Mouse (Mus musculus) forebrain, embryonic 15.5 days (tissue): ENCODE data around the gene Limd1. TPM values are rescaled to one million over a fixed set of nuclear protein-coding genes. Genes with fewer than 3 reads are reported as not detected.

Experiments
- ATAC-seq: fragments of 200-750 bp; cut with Nextera tagmentation; replicated peaks from 2 replicates; pipeline ENCODE4 v1.8.0; 2017; ENCODE audit warnings: mild to moderate bottlenecking, moderate TSS enrichment, moderate library complexity
- H3K27ac ChIP-seq: fragments of 300-500 bp; sonication (generic); replicated peaks from 2 replicates; pipeline ENCODE4 v1.5.1; 2015; ENCODE audit warnings: mild to moderate bottlenecking, inconsistent platforms
- H3K27me3 ChIP-seq: fragments of 300-500 bp; sonication (generic); 2 replicates; pipeline ENCODE4 v1.6.1; 2015; ENCODE audit warnings: inconsistent platforms
- H3K36me3 ChIP-seq: fragments of 300-500 bp; sonication (generic); 2 replicates; pipeline ENCODE4 v1.6.1; 2015; ENCODE audit warnings: mild to moderate bottlenecking, inconsistent platforms
- H3K4me1 ChIP-seq: fragments of 300-500 bp; sonication (generic); 2 replicates; pipeline ENCODE4 v1.6.1; 2015; ENCODE audit warnings: inconsistent platforms
- H3K4me2 ChIP-seq: fragments of 300-500 bp; sonication (generic); replicated peaks from 2 replicates; pipeline ENCODE4 v1.6.1; 2015; ENCODE audit warnings: mild to moderate bottlenecking, inconsistent platforms
- H3K4me3 ChIP-seq: fragments of 300-500 bp; sonication (generic); 2 replicates; pipeline ENCODE4 v1.5.1; 2015; ENCODE audit warnings: mild to moderate bottlenecking, inconsistent platforms
- H3K9ac ChIP-seq: fragments of 300-500 bp; sonication (generic); replicated peaks from 2 replicates; pipeline ENCODE4 v1.6.1; 2015; ENCODE audit warnings: mild to moderate bottlenecking, inconsistent platforms
- H3K9me3 ChIP-seq: fragments of 300-500 bp; sonication (generic); 2 replicates; pipeline ENCODE4 v1.6.1; 2016; ENCODE audit warnings: inconsistent platforms
- WGBS: fragments of 180-500 bp; shearing (Covaris S2); methylation state at CpG from one replicate; pipeline ENCODE4 v1.1.7; 2015; ENCODE audit warnings: mixed read lengths; 5-methylcytosine and 5-hydroxymethylcytosine counted together
- polyA plus RNA-seq: library from polyadenylated mRNA; unstranded; fragments of >200 nt; fragmentation: Nextera tagmentation; extraction: Ambion mirVana; gene quantifications from 2 replicates; pipeline ENCODE4 v1.2.1, GENCODE M21; 2015

The Limd1 gene
- polyA plus RNA-seq, 1 experiment from 2014 or later, result 18.0 TPM

- WGBS, result 0% methylated on average over 1 of the region's 1 CpGs
These were observed 46.6 kb downstream of the Limd1 start for GRCm38 (mm10) chr9:123525095-123525494.

GRCm38 (mm10) chr9:123526502-123526901, 48.0 kb downstream of the Limd1 start:
- 77% methylated on average over 5 of the region's 5 CpGs for WGBS

More at GRCm38 (mm10) chr9:123525095-123525494, 46.6 kb downstream of the Limd1 start:
- Histone ChIP-seq H3K4me1 (peaks cover 13% of the 10 kb centered on the region), H3K4me2 (no peak overlapping the region), H3K27me3 (no peaks in the 10 kb centered on the region), H3K9ac (no peak overlapping the region), H3K36me3 (no peaks in the 10 kb centered on the region), H3K9me3 (no peaks in the 10 kb centered on the region), H3K27ac (no peak overlapping the region), H3K4me3 (no peak overlapping the region)
- no peak for ATAC-seq

GRCm38 (mm10) chr9:123528087-123528925, 49.8 kb downstream of the Limd1 start:
- no peaks in the 10 kb centered on the region for H3K9me3 ChIP-seq
- 21% methylated on average over 6 of the region's 6 CpGs for WGBS
- ATAC-seq, result no peak
- peak overlapping the region; percentile 94 for H3K27ac ChIP-seq
- H3K9ac ChIP-seq, result peak overlapping the region; percentile 51
- peak overlapping the region; percentile 93 for H3K4me3 ChIP-seq
- no peaks in the 10 kb centered on the region for H3K36me3 ChIP-seq
- no peaks in the 10 kb centered on the region for H3K27me3 ChIP-seq
- peak overlapping the region; percentile 54 for H3K4me2 ChIP-seq
- H3K4me1 ChIP-seq, result peaks cover 35% of the 10 kb centered on the region

More at GRCm38 (mm10) chr9:123526502-123526901, 48.0 kb downstream of the Limd1 start:
- H3K4me2 ChIP-seq, result no peak overlapping the region
- H3K36me3 ChIP-seq, result no peaks in the 10 kb centered on the region
- no peaks in the 10 kb centered on the region for H3K9me3 ChIP-seq
- no peak overlapping the region for H3K27ac ChIP-seq
- no peaks in the 10 kb centered on the region for H3K27me3 ChIP-seq
- no peak overlapping the region for H3K9ac ChIP-seq
- H3K4me1 ChIP-seq, result peaks cover 26% of the 10 kb centered on the region
- no peak for ATAC-seq
- no peak overlapping the region for H3K4me3 ChIP-seq

GRCm38 (mm10) chr9:123528926-123529295, 50.4 kb downstream of the Limd1 start:
- WGBS, result under 1% methylated on average over 17 of the region's 17 CpGs
- peak overlapping the region; percentile 51 for H3K9ac ChIP-seq
- ATAC-seq, result peak; percentile 24
- no peaks in the 10 kb centered on the region for H3K9me3 ChIP-seq
- H3K4me1 ChIP-seq, result peaks cover 35% of the 10 kb centered on the region
- peak overlapping the region; percentile 54 for H3K4me2 ChIP-seq
- peak overlapping the region; percentile 93 for H3K4me3 ChIP-seq
- H3K36me3 ChIP-seq, result no peaks in the 10 kb centered on the region
- no peaks in the 10 kb centered on the region for H3K27me3 ChIP-seq
- H3K27ac ChIP-seq, result peak overlapping the region; percentile 94

- H3K9ac ChIP-seq, result peak within 1 kb of the TSS; percentile 92
- H3K9me3 ChIP-seq, result no peaks in the 10 kb centered on the region
- WGBS, result under 1% methylated on average over 77 of the region's 79 CpGs
- peak within 1 kb of the TSS; percentile 56 for H3K4me2 ChIP-seq
- H3K36me3 ChIP-seq, result no peaks in the 10 kb centered on the region
- ATAC-seq, result peak; percentile 99
- peak within 1 kb of the TSS; percentile 93 for H3K4me3 ChIP-seq
- H3K4me1 ChIP-seq, result peaks cover 35% of the 10 kb centered on the region
- H3K27ac ChIP-seq, result peak within 1 kb of the TSS; percentile 94
- no peaks in the 10 kb centered on the region for H3K27me3 ChIP-seq
These were observed 51.1 kb downstream of the Limd1 start, which contains the start of gene Sacm1l for GRCm38 (mm10) chr9:123529392-123530157. TSS of gene Sacm1l (plus strand) at chr9:123529759.

- Histone ChIP-seq H3K27me3 (no peaks in the 10 kb centered on the region), H3K4me2 (peak overlapping the region; percentile 56), H3K4me1 (peaks cover 31% of the 10 kb centered on the region), H3K9ac (peak overlapping the region; percentile 92), H3K27ac (peak overlapping the region; percentile 94), H3K36me3 (no peaks in the 10 kb centered on the region), H3K4me3 (peak overlapping the region; percentile 93), H3K9me3 (no peaks in the 10 kb centered on the region)
- no peak for ATAC-seq
- WGBS, result under 1% methylated on average over 13 of the region's 13 CpGs
These were observed 51.6 kb downstream of the Limd1 start for GRCm38 (mm10) chr9:123530158-123530475.

- peaks cover 31% of the 10 kb centered on the region for H3K4me1 ChIP-seq
- peak overlapping the region; percentile 94; the same call in 1 of the 2 replicates for H3K27ac ChIP-seq
- peak overlapping the region; percentile 56 for H3K4me2 ChIP-seq
- H3K9me3 ChIP-seq, result no peaks in the 10 kb centered on the region
- WGBS, result 26% methylated on average over 11 of the region's 11 CpGs
- H3K9ac ChIP-seq, result peak overlapping the region; percentile 92
- ATAC-seq, result no peak
- no peaks in the 10 kb centered on the region for H3K27me3 ChIP-seq
- peak overlapping the region; percentile 93 for H3K4me3 ChIP-seq
- H3K36me3 ChIP-seq, result no peaks in the 10 kb centered on the region
These were observed 52.1 kb downstream of the Limd1 start for GRCm38 (mm10) chr9:123530566-123531130.

- Histone ChIP-seq H3K4me3 (peak overlapping the region; percentile 93), H3K27ac (no peak overlapping the region), H3K4me2 (peak overlapping the region; percentile 56), H3K9ac (peak overlapping the region; percentile 92; the same call in 1 of the 2 replicates), H3K9me3 (no peaks in the 10 kb centered on the region), H3K4me1 (peaks cover 31% of the 10 kb centered on the region), H3K36me3 (no peaks in the 10 kb centered on the region), H3K27me3 (no peaks in the 10 kb centered on the region)
- no peak for ATAC-seq
These were observed 52.7 kb downstream of the Limd1 start for GRCm38 (mm10) chr9:123531234-123531633.

- Histone ChIP-seq H3K27me3 (no peaks in the 10 kb centered on the region), H3K4me2 (no peak overlapping the region), H3K27ac (no peak overlapping the region), H3K9me3 (no peaks in the 10 kb centered on the region), H3K36me3 (no peaks in the 10 kb centered on the region), H3K4me3 (no peak overlapping the region), H3K4me1 (peaks cover 14% of the 10 kb centered on the region; the same call in 1 of the 2 replicates), H3K9ac (no peak overlapping the region)
- ATAC-seq, result no peak
- WGBS, result 95% methylated on average over 2 of the region's 2 CpGs
These were observed 58.1 kb downstream of the Limd1 start for GRCm38 (mm10) chr9:123536613-123537012.

- Histone ChIP-seq H3K36me3 (no peaks in the 10 kb centered on the region), H3K4me2 (no peak overlapping the region), H3K9ac (no peak overlapping the region), H3K4me3 (no peak overlapping the region), H3K9me3 (no peaks in the 10 kb centered on the region), H3K4me1 (0 out of 2 replicates have a peak, but pooled peaks cover 7% of the 10 kb centered on the region), H3K27me3 (no peaks in the 10 kb centered on the region), H3K27ac (no peak overlapping the region)
- WGBS, result 84% methylated on average over 4 of the region's 4 CpGs
- no peak for ATAC-seq
These were observed 59.7 kb downstream of the Limd1 start for GRCm38 (mm10) chr9:123538189-123538588.

GRCm38 (mm10) chr9:123539093-123539492, 60.6 kb downstream of the Limd1 start:
- Histone ChIP-seq H3K9me3 (no peaks in the 10 kb centered on the region), H3K4me2 (no peak overlapping the region), H3K27me3 (no peaks in the 10 kb centered on the region), H3K27ac (no peak overlapping the region), H3K4me1 (0 out of 2 replicates have a peak, but pooled peaks cover 7% of the 10 kb centered on the region), H3K36me3 (peaks cover 5% of the 10 kb centered on the region; the same call in 1 of the 2 replicates), H3K4me3 (no peak overlapping the region), H3K9ac (no peak overlapping the region)
- 31% methylated on average over 1 of the region's 1 CpGs for WGBS
- ATAC-seq, result no peak

- no peak overlapping the region for H3K9ac ChIP-seq
- ATAC-seq, result no peak
- H3K4me3 ChIP-seq, result no peak overlapping the region
- peaks cover 7% of the 10 kb centered on the region; the same call in 1 of the 2 replicates for H3K36me3 ChIP-seq
- no peaks in the 10 kb centered on the region for H3K9me3 ChIP-seq
- H3K27me3 ChIP-seq, result no peaks in the 10 kb centered on the region
- H3K4me2 ChIP-seq, result no peak overlapping the region
- H3K27ac ChIP-seq, result no peak overlapping the region
- 88% methylated on average over 2 of the region's 2 CpGs for WGBS
- 0 out of 2 replicates have a peak, but pooled peaks cover 7% of the 10 kb centered on the region for H3K4me1 ChIP-seq
These were observed 61.3 kb downstream of the Limd1 start for GRCm38 (mm10) chr9:123539823-123540222.
